In genomic region chr13:63814746-63815681, GRCm38 (mm10) we compare ENCODE assay signal across 8 mouse cellular contexts. TPM values are rescaled to one million over a fixed set of nuclear protein-coding genes. Genes with fewer than 3 reads are reported as not detected.
DNase-seq lines count a peak whose midpoint lies in the region; ATAC-seq and TF ChIP-seq lines count a peak whose summit lies in the region.

Gene Ercc6l2, plus strand, starts transcription at chr13:63815240.

- under 1% methylated on average over 62 of the region's 87 CpGs for WGBS in embryonic facial prominence, embryonic 14.5 days
- under 1% methylated on average over 87 of the region's 87 CpGs for WGBS in heart, adult 2 months
- under 1% methylated on average over 81 of the region's 87 CpGs for WGBS in limb, embryonic 13.5 days
- under 1% methylated on average over 87 of the region's 87 CpGs for WGBS in midbrain, embryonic 16.5 days

- TF ChIP-seq POLR2A in heart, adult 2 months (IDR thresholded peaks at IDR 0.05; ENCODE audit: insufficient read depth, low read depth, low read length): peak; percentile 99

- no peaks in the 10 kb centered on the region for H3K27me3 ChIP-seq in embryonic facial prominence, embryonic 14.5 days (replicated peaks; ENCODE audit: control insufficient read depth, insufficient read depth, low read length)
- H3K27me3 ChIP-seq in heart, adult 2 months (ENCODE audit: control insufficient read depth, insufficient read depth, low read length): no peaks in the 10 kb centered on the region
- H3K27me3 ChIP-seq in limb, embryonic 13.5 days: no peaks in the 10 kb centered on the region
- H3K27me3 ChIP-seq in midbrain, embryonic 16.5 days (ENCODE audit: control insufficient read depth, insufficient read depth, low read depth, low read length): no peaks in the 10 kb centered on the region

- peak; percentile 96 for DNase-seq in 3T3-L1 (ENCODE audit: low read depth, low spot score)
- peak; percentile 85 to 98 for DNase-seq in adrenal gland, postnatal 4 days (ENCODE audit: low spot score in 2 of 2)
- DNase-seq in embryonic facial prominence, embryonic 14.5 days (ENCODE audit: low spot score): peak; percentile 100
- DNase-seq in heart, adult 2 months: peak; percentile 99
- peak; percentile 98 to 99 for DNase-seq in kidney, adult 8-10 months
- DNase-seq in spleen, postnatal 10 days (ENCODE audit: low spot score in 2 of 2): peak; percentile 98 to 99

- H3K9ac ChIP-seq in embryonic facial prominence, embryonic 14.5 days (ENCODE audit: low read depth, low read length): peak within 1 kb of the TSS; percentile 89
- H3K9ac ChIP-seq in heart, adult 2 months (ENCODE audit: low read depth, low read length): peak within 1 kb of the TSS; percentile 75
- H3K9ac ChIP-seq in limb, embryonic 13.5 days: peak within 1 kb of the TSS; percentile 85
- H3K9ac ChIP-seq in midbrain, embryonic 16.5 days (ENCODE audit: low read depth, low read length): peak within 1 kb of the TSS; percentile 86

- peak within 1 kb of the TSS; percentile 94 for H3K27ac ChIP-seq in embryonic facial prominence, embryonic 14.5 days (replicated peaks; ENCODE audit: low read depth, low read length)
- peak within 1 kb of the TSS; percentile 94 for H3K27ac ChIP-seq in heart, adult 2 months
- H3K27ac ChIP-seq in limb, embryonic 13.5 days: peak within 1 kb of the TSS; percentile 93
- peak within 1 kb of the TSS; percentile 98 for H3K27ac ChIP-seq in midbrain, embryonic 16.5 days (ENCODE audit: low read length)

- H3K4me3 ChIP-seq in embryonic facial prominence, embryonic 14.5 days (ENCODE audit: low read depth, low read length): peak within 1 kb of the TSS; percentile 71
- H3K4me3 ChIP-seq in heart, adult 2 months: peak within 1 kb of the TSS; percentile 75
- peak within 1 kb of the TSS; percentile 64 for H3K4me3 ChIP-seq in limb, embryonic 13.5 days
- H3K4me3 ChIP-seq in midbrain, embryonic 16.5 days (ENCODE audit: low read depth, low read length): peak within 1 kb of the TSS; percentile 75

- no peaks in the 10 kb centered on the region for H3K9me3 ChIP-seq in embryonic facial prominence, embryonic 14.5 days (ENCODE audit: control insufficient read depth, low read length)
- H3K9me3 ChIP-seq in limb, embryonic 13.5 days: no peaks in the 10 kb centered on the region
- no peaks in the 10 kb centered on the region for H3K9me3 ChIP-seq in midbrain, embryonic 16.5 days (replicated peaks; ENCODE audit: control insufficient read depth, low read length, poor library complexity, severe bottlenecking)

- H3K79me2 ChIP-seq in heart, adult 2 months (replicated peaks; ENCODE audit: control insufficient read depth, insufficient read depth, low read length): no peaks in the 10 kb centered on the region

- intact Hi-C loops in heart, adult 2 months (cut with DNase I): loop anchor here (5.0 to 10.0 kb wide), 4 partner anchors 120 to 383 kb away; partner anchors contain the start of gene Zfp367

- H3K4me1 ChIP-seq in embryonic facial prominence, embryonic 14.5 days (ENCODE audit: control insufficient read depth, insufficient read depth, low read length): peaks cover 5% of the 10 kb centered on the region
- peaks cover 5% of the 10 kb centered on the region for H3K4me1 ChIP-seq in heart, adult 2 months (ENCODE audit: control insufficient read depth, insufficient read depth, low read length)
- peaks cover 13% of the 10 kb centered on the region for H3K4me1 ChIP-seq in limb, embryonic 13.5 days
- peaks cover 16% of the 10 kb centered on the region for H3K4me1 ChIP-seq in midbrain, embryonic 16.5 days (ENCODE audit: control insufficient read depth, insufficient read depth, low read length)

- peak; percentile 19 for TF ChIP-seq CTCF in heart, adult 2 months (IDR thresholded peaks at IDR 0.05)

- TF ChIP-seq EP300 in heart, adult 2 months (IDR thresholded peaks at IDR 0.05; ENCODE audit: insufficient read depth, low read depth, low read length): peak; percentile 55; the same call in 1 of the 2 replicates

- no peaks in the 10 kb centered on the region for H3K36me3 ChIP-seq in embryonic facial prominence, embryonic 14.5 days (ENCODE audit: control insufficient read depth, insufficient read depth, low read length)
- H3K36me3 ChIP-seq in heart, adult 2 months (ENCODE audit: control insufficient read depth, insufficient read depth, low read length): no peaks in the 10 kb centered on the region; the same call in 1 of the 2 replicates
- no peaks in the 10 kb centered on the region for H3K36me3 ChIP-seq in limb, embryonic 13.5 days
- no peaks in the 10 kb centered on the region for H3K36me3 ChIP-seq in midbrain, embryonic 16.5 days (ENCODE audit: control insufficient read depth, insufficient read depth, low read length)

- ATAC-seq in embryonic facial prominence, embryonic 14.5 days (ENCODE audit: low read depth): peak; percentile 99
- ATAC-seq in limb, embryonic 13.5 days (ENCODE audit: low FRiP score, low read depth): peak; percentile 99
- ATAC-seq in midbrain, embryonic 16.5 days: peak; percentile 100

- peak within 1 kb of the TSS; percentile 89 for H3K4me2 ChIP-seq in embryonic facial prominence, embryonic 14.5 days (ENCODE audit: low read depth, low read length)
- peak within 1 kb of the TSS; percentile 68 for H3K4me2 ChIP-seq in limb, embryonic 13.5 days (replicated peaks)
- H3K4me2 ChIP-seq in midbrain, embryonic 16.5 days (ENCODE audit: low read length): peak within 1 kb of the TSS; percentile 81

RNA-seq across cellular contexts. Expression of gene Ercc6l2, which starts in this region (rescaled TPM):
- 10 to 100 TPM; 41.3 to 41.9 TPM for total RNA-seq in adrenal gland, postnatal 4 days (2021)
- 25.6 and 27.5 TPM in 2 replicates for polyA plus RNA-seq in embryonic facial prominence, embryonic 14.5 days (2014; fragmentation: Nextera tagmentation; extraction: Ambion mirVana)
- total RNA-seq in heart, adult 2 months (2021): 1 to 10 TPM; 8.1 to 9.8 TPM
- polyA plus RNA-seq in heart, adult 2 months (2012; rRNA removed): 2.1 and 5.3 TPM in 2 replicates
- 25.6 and 28.1 TPM in 2 replicates for polyA plus RNA-seq in limb, embryonic 13.5 days (2015; fragmentation: Nextera tagmentation; extraction: Ambion mirVana)
- 13.5 and 16.7 TPM in 2 replicates for polyA plus RNA-seq in midbrain, embryonic 16.5 days (2015; fragmentation: Nextera tagmentation; extraction: Ambion mirVana)

Comparison
In these comparisons a context has a peak if more than half of its experiments do, and no peak if none do; other contexts are left out.
1. Peak in every context shown above with its lines: DNase-seq, ATAC-seq, H3K4me3 ChIP-seq and H3K27ac ChIP-seq.